Mouse (Mus musculus) duodenum, adult 2 months (tissue): Measurements from ENCODE around the gene Tent5a. TPM values are rescaled to one million over a fixed set of nuclear protein-coding genes. Genes with fewer than 3 reads are reported as not detected.

Source experiments
- polyA plus RNA-seq: library from polyadenylated mRNA; depleted of rRNA; stranded (reverse); fragments of >200 nt; gene quantifications from 2 replicates; pipeline ENCODE4 v1.2.3, GENCODE M21; 2012; ENCODE audit warnings: low replicate concordance; rRNA removed

The Tent5a gene
- polyA plus RNA-seq: 3.3 and 6.3 TPM in 2 replicates

DNA sequence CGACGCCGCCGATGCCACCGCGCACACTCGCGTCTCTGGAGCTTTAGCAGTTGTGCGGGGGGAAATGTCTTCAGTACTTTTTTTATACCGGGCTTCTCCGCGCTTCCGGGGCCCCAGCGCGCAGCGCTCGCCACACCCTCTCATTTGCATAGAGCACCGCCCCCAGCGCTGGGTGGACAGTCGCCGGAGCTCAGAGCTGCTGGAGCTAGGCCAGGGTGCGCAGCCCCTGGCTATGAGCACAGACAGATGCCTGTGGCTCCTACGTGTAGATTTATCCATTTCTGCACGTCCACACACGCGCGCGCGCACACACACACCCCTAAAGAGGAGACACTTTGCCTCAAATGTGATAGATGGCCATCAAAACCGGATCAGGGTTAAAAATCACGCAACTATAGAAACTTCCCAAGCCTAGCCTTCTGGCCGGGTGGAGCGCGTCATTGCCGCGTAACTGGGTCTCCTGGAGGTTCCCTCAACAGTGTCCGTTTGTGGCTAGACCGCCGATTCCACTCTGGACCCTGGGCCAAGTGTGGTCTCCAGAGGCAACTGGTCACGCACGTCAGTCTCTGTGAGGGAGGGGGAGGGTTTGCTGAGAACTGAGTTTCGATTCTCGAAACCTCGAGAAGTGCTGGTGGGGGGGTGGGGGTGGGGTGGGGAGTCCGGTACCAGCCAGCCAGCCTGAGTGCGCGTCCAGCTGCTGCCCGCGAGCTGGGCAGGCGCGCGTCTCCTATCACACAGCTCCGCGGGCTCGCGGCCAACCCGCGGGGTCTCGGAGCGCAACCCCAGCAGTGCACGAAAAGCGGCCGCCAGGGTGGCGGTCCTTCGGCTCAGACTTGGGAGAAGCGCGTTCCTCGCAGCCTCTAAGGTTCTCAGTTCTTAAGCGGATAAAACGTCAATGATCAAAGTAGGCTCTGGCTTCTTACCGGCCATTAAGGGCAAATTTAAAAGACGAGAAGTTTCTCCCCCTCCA, at the start of gene Tent5a:
Tent5a (minus strand) TSS at position 107 of the 970 bp plus-strand sequence.

GRCm38 (mm10) chr9:85312473-85312872, 14.7 kb downstream of the Tent5a start, which contains the start of gene Gm11114:
Gm11114 (plus strand) TSS chr9:85312773.

Other genes starting within 250 kb of the Tent5a start
- gene Gm11114, start 14.6 kb downstream of the Tent5a start, polyA plus RNA-seq: not detected in 2 replicates